Mouse (Mus musculus) testis, postnatal 10 days (tissue): Measurements from ENCODE around the gene Fam3c.
"Not testable (repeated sequence)": the region's sequence is repeated elsewhere in the genome, so short reads cannot be mapped to it uniquely, and the experiment has no call there.

Source experiments
- DNase-seq: peaks from one replicate; pipeline ENCODE4 v3.0.0; 2021; ENCODE audit warnings: low spot score

The Fam3c gene

GRCm38 (mm10) chr6:22292056-22292455 is 64.0 kb downstream of the Fam3c start:
- DNase-seq = no peak

- DNase-seq = no peak
Observed at GRCm38 (mm10) chr6:22290790-22291189, 65.3 kb downstream of the Fam3c start.

- no peak for DNase-seq
Observed at GRCm38 (mm10) chr6:22289461-22290021, 66.5 kb downstream of the Fam3c start.

- DNase-seq = peak; percentile 45
Observed at GRCm38 (mm10) chr6:22288737-22289460, 67.1 kb downstream of the Fam3c start.

GRCm38 (mm10) chr6:22288004-22288736 is 67.9 kb downstream of the Fam3c start, which contains the start of gene Wnt16:
TSS of gene Wnt16 (plus strand) at chr6:22288227.
- DNase-seq = no peak

- no peak for DNase-seq
Observed at GRCm38 (mm10) chr6:22282405-22282804, 73.6 kb downstream of the Fam3c start.

- no peak for DNase-seq
Observed at GRCm38 (mm10) chr6:22280217-22280861, 75.7 kb downstream of the Fam3c start.

GRCm38 (mm10) chr6:22277941-22278340 is 78.1 kb downstream of the Fam3c start:
- no peak for DNase-seq

GRCm38 (mm10) chr6:22269840-22270521 is 86.1 kb downstream of the Fam3c start:
- no peak for DNase-seq

GRCm38 (mm10) chr6:22268677-22269076 is 87.4 kb downstream of the Fam3c start:
- no peak for DNase-seq

GRCm38 (mm10) chr6:22267807-22268667 is 88.0 kb downstream of the Fam3c start:
- no peak for DNase-seq

- no peak for DNase-seq
Observed at GRCm38 (mm10) chr6:22266018-22266417, 90.0 kb downstream of the Fam3c start.

- DNase-seq = not testable (repeated sequence)
Observed at GRCm38 (mm10) chr6:22264094-22264493, 91.9 kb downstream of the Fam3c start.

GRCm38 (mm10) chr6:22262519-22262918 is 93.5 kb downstream of the Fam3c start:
- no peak for DNase-seq

- DNase-seq = no peak
Observed at GRCm38 (mm10) chr6:22258784-22259183, 97.3 kb downstream of the Fam3c start.
